Mouse (Mus musculus): Measurements from ENCODE around the gene Cfap97d1. TPM values are rescaled to one million over a fixed set of nuclear protein-coding genes. Genes with fewer than 3 reads are reported as not detected.
A peak's percentile ranks its signal among the peaks of the same experiment; 100 is the strongest.

Gene Cfap97d1
- polyA plus RNA-seq (2015; fragmentation: Nextera tagmentation; extraction: Ambion mirVana) = not detected in 2 replicates

GRCm38 (mm10) chr11:101984054-101985025, at the start of gene Cfap97d1:
Gene Cfap97d1 (plus strand): TSS chr11:101984279.
- DNase-seq (ENCODE audit: low spot score) = peak; percentile 96
- peak; percentile 87 for ATAC-seq (replicated peaks; ENCODE audit: low FRiP score, low read depth)
- H3K4me3 ChIP-seq (replicated peaks; ENCODE audit: low read depth, low read length) = peak within 1 kb of the TSS; percentile 56
- peak within 1 kb of the TSS; percentile 95 for H3K4me2 ChIP-seq (ENCODE audit: low read length)
- peak within 1 kb of the TSS; percentile 96 for H3K27ac ChIP-seq
- H3K4me1 ChIP-seq (replicated peaks; ENCODE audit: insufficient read depth, low read length) = peaks cover 18% of the 10 kb centered on the region
- TF ChIP-seq CTCF (IDR thresholded peaks at IDR 0.05; ENCODE audit: low read depth) = no peak; the same call in 1 of the 2 replicates
- peak within 1 kb of the TSS; percentile 77 for H3K9ac ChIP-seq (ENCODE audit: low read depth, low read length)
- peaks cover 13% of the 10 kb centered on the region; the same call in 1 of the 2 replicates for H3K36me3 ChIP-seq (ENCODE audit: insufficient read depth, low read length)
- H3K9me3 ChIP-seq (replicated peaks; ENCODE audit: low read length) = no peaks in the 10 kb centered on the region
- WGBS = under 1% methylated on average over 71 of the region's 71 CpGs
- H3K27me3 ChIP-seq (ENCODE audit: insufficient read depth, low read length) = no peaks in the 10 kb centered on the region

- no peak overlapping the region for H3K27ac ChIP-seq
- WGBS = 29% methylated on average over 3 of the region's 3 CpGs
Measured at GRCm38 (mm10) chr11:101935743-101936142, 48.3 kb upstream of the Cfap97d1 start.

GRCm38 (mm10) chr11:101936421-101936820, 47.7 kb upstream of the Cfap97d1 start:
- WGBS = 50% methylated on average over 7 of the region's 7 CpGs
- Histone ChIP-seq H3K9me3 (replicated peaks; ENCODE audit: low read length) (no peaks in the 10 kb centered on the region), H3K4me3 (replicated peaks; ENCODE audit: low read depth, low read length) (no peak overlapping the region), H3K4me2 (ENCODE audit: low read length) (no peak overlapping the region), H3K36me3 (ENCODE audit: insufficient read depth, low read length) (no peaks in the 10 kb centered on the region), H3K27ac (no peak overlapping the region), H3K27me3 (ENCODE audit: insufficient read depth, low read length) (no peaks in the 10 kb centered on the region), H3K4me1 (replicated peaks; ENCODE audit: insufficient read depth, low read length) (peaks cover 6% of the 10 kb centered on the region; the same call in 1 of the 2 replicates), H3K9ac (ENCODE audit: low read depth, low read length) (no peak overlapping the region)
- no peak for ATAC-seq (replicated peaks; ENCODE audit: low FRiP score, low read depth)
- no peak for TF ChIP-seq CTCF (IDR thresholded peaks at IDR 0.05; ENCODE audit: low read depth)
- DNase-seq (ENCODE audit: low spot score) = no peak

More at GRCm38 (mm10) chr11:101935743-101936142, 48.3 kb upstream of the Cfap97d1 start:
- Histone ChIP-seq H3K4me3 (replicated peaks; ENCODE audit: low read depth, low read length) (no peak overlapping the region), H3K9me3 (replicated peaks; ENCODE audit: low read length) (no peaks in the 10 kb centered on the region), H3K36me3 (ENCODE audit: insufficient read depth, low read length) (no peaks in the 10 kb centered on the region), H3K4me2 (ENCODE audit: low read length) (no peak overlapping the region), H3K9ac (ENCODE audit: low read depth, low read length) (no peak overlapping the region), H3K27me3 (ENCODE audit: insufficient read depth, low read length) (no peaks in the 10 kb centered on the region), H3K4me1 (replicated peaks; ENCODE audit: insufficient read depth, low read length) (peaks cover 6% of the 10 kb centered on the region; the same call in 1 of the 2 replicates)
- TF ChIP-seq CTCF (IDR thresholded peaks at IDR 0.05; ENCODE audit: low read depth) = no peak
- ATAC-seq (replicated peaks; ENCODE audit: low FRiP score, low read depth) (no peak), DNase-seq (ENCODE audit: low spot score) (no peak)

DNA sequence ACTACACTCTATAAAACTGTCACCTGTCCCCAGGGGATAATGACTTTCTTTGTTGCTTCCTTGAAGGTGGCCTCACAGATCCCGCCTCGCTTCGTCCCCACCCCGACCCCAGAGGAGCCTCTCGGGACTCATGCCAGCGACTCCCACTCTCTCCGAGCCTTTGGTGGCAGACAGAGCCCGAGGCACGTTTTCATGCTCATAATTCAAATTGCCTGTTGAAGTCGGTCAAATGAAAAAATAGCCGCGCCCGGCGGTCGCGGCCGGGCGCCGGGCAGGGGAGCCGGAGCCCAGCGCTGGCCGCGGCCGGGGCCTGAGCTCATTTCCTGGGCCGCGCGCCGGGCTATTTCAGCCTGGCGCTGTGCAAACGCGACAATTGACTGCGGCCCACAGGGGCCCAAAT, 47.0 kb upstream of the Cfap97d1 start:
- no peaks in the 10 kb centered on the region for H3K9me3 ChIP-seq (replicated peaks; ENCODE audit: low read length)

GRCm38 (mm10) chr11:101943055-101943454, 41.0 kb upstream of the Cfap97d1 start:
- no peak for TF ChIP-seq CTCF (IDR thresholded peaks at IDR 0.05; ENCODE audit: low read depth)
- ATAC-seq (replicated peaks; ENCODE audit: low FRiP score, low read depth) (no peak), DNase-seq (ENCODE audit: low spot score) (no peak)
- no peak overlapping the region for H3K4me3 ChIP-seq (replicated peaks; ENCODE audit: low read depth, low read length)
- H3K36me3 ChIP-seq (ENCODE audit: insufficient read depth, low read length) = no peaks in the 10 kb centered on the region
- no peaks in the 10 kb centered on the region for H3K27me3 ChIP-seq (ENCODE audit: insufficient read depth, low read length)
- H3K4me1 ChIP-seq (replicated peaks; ENCODE audit: insufficient read depth, low read length) = no peaks in the 10 kb centered on the region; the same call in 1 of the 2 replicates
- no peak overlapping the region for H3K9ac ChIP-seq (ENCODE audit: low read depth, low read length)
- H3K9me3 ChIP-seq (replicated peaks; ENCODE audit: low read length) = no peaks in the 10 kb centered on the region
- no peak overlapping the region for H3K27ac ChIP-seq
- WGBS = 56% methylated on average over 3 of the region's 3 CpGs
- no peak overlapping the region for H3K4me2 ChIP-seq (ENCODE audit: low read length)

More for the DNA sequence above, 47.0 kb upstream of the Cfap97d1 start:
- DNase-seq (ENCODE audit: low spot score) (peak; percentile 49), ATAC-seq (replicated peaks; ENCODE audit: low FRiP score, low read depth) (no peak)
- peak overlapping the region; percentile 33 for H3K4me3 ChIP-seq (replicated peaks; ENCODE audit: low read depth, low read length)
- TF ChIP-seq CTCF (IDR thresholded peaks at IDR 0.05; ENCODE audit: low read depth) = no peak
- H3K36me3 ChIP-seq (ENCODE audit: insufficient read depth, low read length) = no peaks in the 10 kb centered on the region
- peaks cover 6% of the 10 kb centered on the region; the same call in 1 of the 2 replicates for H3K4me1 ChIP-seq (replicated peaks; ENCODE audit: insufficient read depth, low read length)
- under 1% methylated on average over 32 of the region's 32 CpGs for WGBS
- H3K27ac ChIP-seq = no peak overlapping the region
- peak overlapping the region; percentile 71 for H3K4me2 ChIP-seq (ENCODE audit: low read length)
- peak overlapping the region; percentile 56; the same call in 1 of the 2 replicates for H3K9ac ChIP-seq (ENCODE audit: low read depth, low read length)
- no peaks in the 10 kb centered on the region for H3K27me3 ChIP-seq (ENCODE audit: insufficient read depth, low read length)

- TF ChIP-seq CTCF (IDR thresholded peaks at IDR 0.05; ENCODE audit: low read depth) = peak; percentile 57
- Histone ChIP-seq H3K4me1 (replicated peaks; ENCODE audit: insufficient read depth, low read length) (no peaks in the 10 kb centered on the region; the same call in 1 of the 2 replicates), H3K4me2 (ENCODE audit: low read length) (no peak overlapping the region), H3K27ac (no peak overlapping the region), H3K36me3 (ENCODE audit: insufficient read depth, low read length) (no peaks in the 10 kb centered on the region), H3K27me3 (ENCODE audit: insufficient read depth, low read length) (no peaks in the 10 kb centered on the region), H3K4me3 (replicated peaks; ENCODE audit: low read depth, low read length) (no peak overlapping the region), H3K9ac (ENCODE audit: low read depth, low read length) (no peak overlapping the region), H3K9me3 (replicated peaks; ENCODE audit: low read length) (no peaks in the 10 kb centered on the region)
- 23% methylated on average over 5 of the region's 5 CpGs for WGBS
- ATAC-seq (replicated peaks; ENCODE audit: low FRiP score, low read depth) (no peak), DNase-seq (ENCODE audit: low spot score) (peak; percentile 61)
Measured at GRCm38 (mm10) chr11:101946525-101946924, 37.6 kb upstream of the Cfap97d1 start.

All from kidney, postnatal 0 days (tissue).